Mouse (Mus musculus) G1E (cell line): ENCODE measurements around the gene Gng3. TPM values are rescaled to one million over a fixed set of nuclear protein-coding genes. Genes with fewer than 3 reads are reported as not detected.

Experiments used
- ATAC-seq: 2 replicates; pipeline ENCODE4 v1.8.0; 2016; ENCODE audit warnings: mild to moderate bottlenecking; ENCODE audit not compliant: insufficient number of reproducible peaks, poor library complexity, low FRiP score, severe bottlenecking; ENCODE audit errors: extremely low read depth
- DNase-seq: peaks from one replicate; pipeline ENCODE4 v3.0.0; 2012; ENCODE audit warnings: low spot score
- H3K27me3 ChIP-seq: 2 replicates; pipeline ENCODE4 v1.6.1; 2012; ENCODE audit warnings: mild to moderate bottlenecking, low read length, inconsistent platforms; ENCODE audit not compliant: insufficient read depth
- H3K36me3 ChIP-seq: replicated peaks from 2 replicates; pipeline ENCODE3; 2012; ENCODE audit warnings: mild to moderate bottlenecking, inconsistent platforms
- H3K4me1 ChIP-seq: 2 replicates; pipeline ENCODE4 v1.6.1; 2012; ENCODE audit warnings: low read depth, low read length, inconsistent platforms, mixed read lengths; ENCODE audit not compliant: insufficient read depth
- H3K4me3 ChIP-seq: 2 replicates; pipeline ENCODE4 v1.5.1; 2012; ENCODE audit warnings: low read depth, mild to moderate bottlenecking, inconsistent platforms, low read length, moderate library complexity, mixed read lengths
- H3K9me3 ChIP-seq: replicated peaks from 2 replicates; pipeline ENCODE4 v1.6.1; 2012; ENCODE audit warnings: inconsistent platforms
- CTCF ChIP-seq: IDR thresholded peaks from 2 replicates; pipeline ENCODE4 v1.5.1; 2012; ENCODE audit warnings: low read depth, low read length, inconsistent platforms, mixed read lengths
- GATA1 ChIP-seq: IDR thresholded peaks from 2 replicates; pipeline ENCODE4 v1.6.1; 2012; ENCODE audit warnings: borderline replicate concordance, low read length, inconsistent platforms, mixed read lengths
- GATA2 ChIP-seq: IDR thresholded peaks from 2 replicates; pipeline ENCODE4 v1.6.1; 2012; ENCODE audit warnings: low read depth, low read length, inconsistent platforms, borderline replicate concordance
- POLR2AphosphoS5 ChIP-seq: IDR thresholded peaks from 2 replicates; pipeline ENCODE4 v1.6.1; 2012; ENCODE audit warnings: low read depth, low read length, inconsistent platforms; ENCODE audit not compliant: insufficient replicate concordance
- TAL1 ChIP-seq: conservative IDR thresholded peaks from 2 replicates; pipeline ENCODE4 v1.6.1; 2012; ENCODE audit warnings: low read depth, low read length, inconsistent platforms, mixed read lengths
- polyA plus RNA-seq: library from polyadenylated mRNA; stranded (reverse); fragments of >175 nt; gene quantifications from 2 replicates; pipeline ENCODE4 v1.2.3, GENCODE M21; 2012
- total RNA-seq, 2 experiments: library from RNA; stranded (forward) in 1 of 2; stranded (reverse) in 1 of 2; fragments of 200-1000 nt in 1 of 2; fragments of >200 nt in 1 of 2; fragmentation: Nextera tagmentation in 1 of 2; gene quantifications; 2 replicates each; pipeline ENCODE4 v1.2.3; 2014 to 2017

The Gng3 gene
- total RNA-seq (2014; fragmentation: Nextera tagmentation) (not detected in 2 replicates), total RNA-seq (2017) (0.11 TPM in 1 of 2 replicates, not detected in the other), polyA plus RNA-seq (not detected in 2 replicates)

DNA sequence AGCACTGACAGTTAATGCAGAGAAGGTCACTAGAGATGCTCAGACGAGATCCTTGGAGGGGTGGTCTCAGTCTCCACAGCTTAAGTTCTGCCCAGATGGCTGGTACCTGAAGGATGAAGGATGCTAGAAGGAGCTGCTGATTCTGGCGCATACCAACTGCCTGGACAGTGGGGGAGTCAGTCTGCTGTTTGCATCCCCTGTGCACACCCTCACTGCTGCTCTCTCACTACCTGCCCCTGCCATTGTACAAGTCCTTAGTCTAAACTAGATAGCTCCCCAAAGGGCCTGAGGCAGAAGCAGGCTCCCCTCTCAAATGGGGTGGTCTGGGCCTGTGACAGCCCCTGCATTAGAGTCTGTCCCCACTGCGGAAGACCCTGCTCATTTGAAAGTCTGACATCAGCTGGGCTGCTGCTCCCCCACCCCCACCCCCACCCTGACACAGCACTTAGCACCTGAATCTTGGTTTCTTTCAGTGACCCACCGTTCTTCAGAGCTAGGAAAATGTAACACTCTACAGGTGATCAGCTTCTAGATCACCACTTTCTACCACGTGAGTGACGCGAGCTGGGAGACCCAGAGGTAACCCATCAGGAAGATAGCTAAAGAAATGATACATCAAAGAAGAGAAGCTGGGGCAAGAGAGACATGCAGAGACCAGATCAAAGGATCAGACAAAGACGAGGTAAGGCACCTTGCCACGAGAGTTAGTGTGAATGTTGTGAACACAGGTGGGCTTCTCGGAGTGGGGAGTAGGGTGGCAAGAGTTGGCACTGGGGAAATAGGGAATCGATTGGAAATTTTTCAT is at the start of gene Gng3:
Gng3 (minus strand) TSS at position 92 of the 805 bp plus-strand sequence.
- DNase-seq (no peak), ATAC-seq (no peak)
- no peak for TF ChIP-seq GATA1
- H3K4me3 ChIP-seq: no peak within 1 kb of the TSS
- H3K36me3 ChIP-seq: peaks cover 95% of the 10 kb centered on the region
- no peaks in the 10 kb centered on the region for H3K27me3 ChIP-seq
- H3K9me3 ChIP-seq: no peaks in the 10 kb centered on the region
- H3K4me1 ChIP-seq: peaks cover 3% of the 10 kb centered on the region; the same call in 1 of the 2 replicates

DNA sequence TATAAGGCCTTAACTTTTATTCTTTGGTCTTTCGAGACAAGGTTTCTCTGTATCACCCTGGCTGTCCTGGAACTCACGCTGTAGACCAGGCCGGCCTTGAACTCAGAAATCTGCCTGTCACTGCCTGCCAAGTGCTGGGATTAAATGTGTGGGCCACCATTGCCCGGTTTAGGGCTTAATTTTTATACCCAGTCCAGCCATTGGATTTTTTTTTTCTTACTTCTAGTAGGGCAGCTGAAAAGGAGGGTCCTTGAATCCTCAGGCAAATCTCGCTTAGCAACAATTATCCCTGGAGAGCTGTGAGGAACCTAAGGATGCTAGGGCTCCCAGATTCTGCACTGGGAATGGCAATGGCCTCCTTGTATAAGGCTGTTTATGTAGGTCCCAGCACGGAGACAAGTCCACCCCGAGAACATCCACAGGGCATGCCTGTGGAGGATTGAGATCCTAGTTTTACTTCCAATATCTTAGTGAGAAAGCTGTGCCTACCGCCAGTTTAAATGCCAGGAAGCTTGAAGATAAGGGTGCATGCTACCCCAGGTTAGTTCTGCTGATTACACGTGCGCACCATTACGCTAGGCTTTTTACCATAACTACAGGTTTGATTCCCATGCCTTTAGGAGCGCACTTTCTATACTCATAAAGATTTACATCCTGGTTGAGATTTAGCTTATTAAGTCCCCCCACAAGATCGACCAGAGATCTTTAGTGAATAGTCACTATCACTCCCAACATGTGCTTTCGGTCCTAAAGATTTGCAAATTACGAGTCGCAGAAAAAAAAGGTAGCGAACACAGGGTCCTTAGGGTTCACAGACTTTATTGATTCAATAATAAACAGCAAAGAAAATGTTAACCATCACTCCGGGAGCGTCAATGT is 48.8 kb upstream of the Gng3 start:
- TF ChIP-seq CTCF: no peak
- 0 out of 2 replicates have a peak, but pooled peaks have one; percentile 32 for TF ChIP-seq POLR2AphosphoS5
- no peak for TF ChIP-seq TAL1
- Histone ChIP-seq H3K27me3 (no peaks in the 10 kb centered on the region), H3K4me1 (peaks cover 41% of the 10 kb centered on the region), H3K4me3 (peak overlapping the region; percentile 78), H3K36me3 (peaks cover 28% of the 10 kb centered on the region), H3K9me3 (no peaks in the 10 kb centered on the region)
- ATAC-seq: no peak
- no peak for DNase-seq

DNA sequence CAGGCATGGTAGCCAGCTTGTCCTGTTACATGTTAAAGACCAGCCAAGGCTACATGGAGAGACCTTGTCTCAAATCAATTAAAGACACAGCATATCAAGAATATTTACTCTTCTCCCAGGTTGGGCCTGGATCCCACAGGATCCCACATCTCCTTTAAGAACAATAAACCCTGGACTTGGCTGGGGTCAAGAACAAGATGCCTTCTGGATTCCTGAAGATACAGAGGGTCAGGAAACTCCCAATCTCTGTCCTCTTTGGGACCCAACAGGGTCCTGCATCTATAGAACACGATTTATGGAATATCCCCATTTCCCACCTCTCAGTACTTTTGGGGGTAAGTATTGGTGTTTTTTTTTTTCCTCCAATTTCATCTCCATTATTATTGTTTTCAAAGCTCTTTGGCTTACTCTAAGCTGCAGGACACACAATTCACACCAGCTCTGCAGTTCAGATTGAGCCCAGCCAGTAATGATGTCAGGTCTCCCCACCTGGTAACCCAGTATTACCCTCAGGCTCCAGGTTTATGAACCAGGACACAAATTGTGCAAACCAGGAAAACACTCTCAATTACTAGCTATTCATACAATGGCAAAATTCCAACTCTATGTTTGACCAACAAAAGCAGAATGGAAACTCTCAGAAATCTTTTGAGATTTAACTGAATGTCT is 48.1 kb upstream of the Gng3 start:
- ATAC-seq: no peak
- Histone ChIP-seq H3K36me3 (peaks cover 27% of the 10 kb centered on the region), H3K4me3 (peak overlapping the region; percentile 78; the same call in 1 of the 2 replicates), H3K9me3 (no peaks in the 10 kb centered on the region), H3K4me1 (peaks cover 39% of the 10 kb centered on the region), H3K27me3 (no peaks in the 10 kb centered on the region)
- no peak for DNase-seq
- peak; percentile 30; the same call in 1 of the 2 replicates for TF ChIP-seq POLR2AphosphoS5
- no peak for TF ChIP-seq GATA1

DNA sequence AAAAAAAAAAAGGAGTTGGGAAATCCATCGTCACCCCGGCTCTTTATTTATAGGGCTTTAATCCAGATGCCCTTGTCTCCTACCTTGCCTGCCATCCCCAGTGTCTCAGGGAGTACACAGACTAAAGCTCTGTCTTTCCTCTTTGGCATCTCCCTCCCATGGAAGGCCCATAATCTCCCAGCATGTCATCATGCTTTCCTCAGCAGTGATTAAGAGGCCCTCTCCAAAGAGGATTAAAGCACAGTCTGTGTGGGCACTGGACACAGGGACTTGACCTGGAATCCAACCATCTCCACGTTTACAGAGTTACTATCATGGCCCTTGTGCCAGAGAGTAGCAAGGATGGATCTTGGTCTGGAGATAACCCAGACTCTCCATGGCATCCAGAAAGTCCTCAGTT is 44.6 kb upstream of the Gng3 start, which contains the start of the genes Lbhd1 and Gm49403:
Lbhd1 (plus strand) TSS at position 117 of the 400 bp plus-strand sequence.
Gm49403 (plus strand) TSS at position 315 of the 400 bp plus-strand sequence.
- no peak for ATAC-seq
- H3K4me1 ChIP-seq: peaks cover 39% of the 10 kb centered on the region
- H3K9me3 ChIP-seq: no peaks in the 10 kb centered on the region
- no peaks in the 10 kb centered on the region for H3K27me3 ChIP-seq
- TF ChIP-seq CTCF (no peak), GATA1 (no peak)
- H3K36me3 ChIP-seq: peaks cover 16% of the 10 kb centered on the region
- no peak within 1 kb of the TSS for H3K4me3 ChIP-seq
- DNase-seq: no peak

DNA sequence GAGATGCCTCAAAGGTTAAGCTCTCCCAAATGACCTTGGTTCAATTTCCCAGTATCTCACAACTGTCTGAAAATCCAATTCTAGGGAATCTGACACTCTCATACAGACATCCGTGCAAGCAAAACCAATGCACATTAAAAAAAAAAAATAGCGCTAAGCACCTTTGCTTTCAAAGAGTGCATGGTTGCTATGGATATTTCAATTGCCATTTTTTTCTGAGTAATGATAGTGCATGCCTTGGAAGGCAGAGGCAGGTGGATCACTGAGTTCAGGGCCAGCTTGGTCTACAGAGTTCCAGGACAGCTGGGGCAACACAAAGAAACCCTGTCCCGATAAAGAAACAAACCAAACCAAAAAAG is 42.0 kb upstream of the Gng3 start:
- Histone ChIP-seq H3K36me3 (peaks cover 34% of the 10 kb centered on the region), H3K4me1 (peaks cover 33% of the 10 kb centered on the region), H3K9me3 (no peaks in the 10 kb centered on the region), H3K27me3 (no peaks in the 10 kb centered on the region), H3K4me3 (peak overlapping the region; percentile 87)
- ATAC-seq: no peak
- no peak for DNase-seq
- TF ChIP-seq GATA1 (no peak), TAL1 (no peak), POLR2AphosphoS5 (no peak), GATA2 (no peak), CTCF (no peak)

DNA sequence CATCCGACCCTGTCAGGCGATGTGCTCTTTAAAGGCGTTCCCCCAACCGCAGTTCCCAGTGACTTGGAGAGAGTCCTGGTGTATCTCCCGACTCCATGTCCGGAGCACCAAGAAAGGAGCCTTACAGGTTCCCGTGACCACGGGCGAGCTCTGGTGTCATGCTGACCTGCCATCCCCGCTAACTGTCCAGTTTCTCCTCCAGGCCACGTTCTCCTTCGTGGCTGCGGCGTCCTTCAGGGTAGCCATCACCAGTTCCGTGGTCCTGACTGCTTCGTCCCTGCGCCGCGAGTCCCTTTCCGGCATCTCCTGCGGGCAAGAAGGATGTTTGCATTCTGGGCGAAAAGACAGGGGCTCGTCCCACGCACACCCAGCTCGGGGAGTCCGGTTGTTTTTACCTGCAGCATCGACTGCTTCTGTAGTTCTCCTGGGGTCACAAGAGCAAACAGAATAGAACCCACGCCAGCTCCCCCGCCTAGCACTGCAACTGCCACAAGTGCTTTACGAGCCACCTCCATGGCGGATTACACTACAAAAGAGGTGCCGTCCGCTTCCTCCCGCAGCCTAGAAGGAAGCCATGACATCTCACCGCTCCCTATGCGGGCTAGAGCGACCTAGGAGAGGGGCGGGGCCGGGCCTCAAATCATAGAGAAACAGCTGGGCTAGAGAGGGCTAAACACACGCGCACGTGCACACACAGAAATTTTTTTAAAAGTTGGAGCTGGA is 41.5 kb upstream of the Gng3 start, which contains the start of gene Uqcc3:
Uqcc3 (minus strand) TSS at position 613 of the 723 bp plus-strand sequence.
- peaks cover 33% of the 10 kb centered on the region for H3K4me1 ChIP-seq
- H3K36me3 ChIP-seq: peaks cover 39% of the 10 kb centered on the region
- H3K4me3 ChIP-seq: peak within 1 kb of the TSS; percentile 87
- ATAC-seq: peak; percentile 88
- no peaks in the 10 kb centered on the region for H3K27me3 ChIP-seq
- peak; percentile 75 for DNase-seq
- no peaks in the 10 kb centered on the region for H3K9me3 ChIP-seq
- TF ChIP-seq GATA2 (no peak), POLR2AphosphoS5 (no peak), GATA1 (no peak), CTCF (no peak), TAL1 (no peak)
